Mouse (Mus musculus) layer of hippocampus, adult 11-12 months (tissue): ENCODE data around the gene Scgb2a2.
A peak's percentile ranks its signal among the peaks of the same experiment; 100 is the strongest.
"Not testable (repeated sequence)": the region's sequence is repeated elsewhere in the genome, so short reads cannot be mapped to it uniquely, and the experiment has no call there.

ENCODE experiments used
- DNase-seq: peaks from one replicate; pipeline ENCODE4 v3.0.0; 2022; ENCODE audit warnings: low spot score

Gene Scgb2a2

DNA sequence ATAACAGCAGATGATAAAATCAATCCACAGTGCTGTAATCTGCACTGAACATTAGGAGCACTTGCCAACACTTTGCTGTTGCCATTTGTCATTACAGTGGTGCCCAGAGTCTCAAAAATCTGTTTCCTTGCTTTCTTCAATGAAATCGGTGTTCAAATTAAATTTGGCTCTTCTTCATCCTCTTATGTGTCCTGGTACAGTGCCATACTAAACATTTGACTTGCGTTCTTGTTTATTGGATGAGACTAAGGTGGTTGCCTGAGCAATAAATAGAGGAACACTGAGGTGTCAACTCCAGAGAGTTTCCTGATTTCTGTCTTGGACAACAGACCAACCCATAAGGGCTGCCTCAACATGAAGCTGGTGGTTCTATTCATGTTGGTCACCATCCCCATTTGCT lies at the start of gene Scgb2a2:
Gene Scgb2a2 (plus strand): TSS at position 301 of the 400 bp plus-strand sequence.
- DNase-seq: no peak

GRCm38 (mm10) chr19:9836581-9837340 lies 10.6 kb upstream of the Scgb2a2 start:
- peak; percentile 58 for DNase-seq

GRCm38 (mm10) chr19:9837341-9837715 lies 10.0 kb upstream of the Scgb2a2 start:
- no peak for DNase-seq

DNA sequence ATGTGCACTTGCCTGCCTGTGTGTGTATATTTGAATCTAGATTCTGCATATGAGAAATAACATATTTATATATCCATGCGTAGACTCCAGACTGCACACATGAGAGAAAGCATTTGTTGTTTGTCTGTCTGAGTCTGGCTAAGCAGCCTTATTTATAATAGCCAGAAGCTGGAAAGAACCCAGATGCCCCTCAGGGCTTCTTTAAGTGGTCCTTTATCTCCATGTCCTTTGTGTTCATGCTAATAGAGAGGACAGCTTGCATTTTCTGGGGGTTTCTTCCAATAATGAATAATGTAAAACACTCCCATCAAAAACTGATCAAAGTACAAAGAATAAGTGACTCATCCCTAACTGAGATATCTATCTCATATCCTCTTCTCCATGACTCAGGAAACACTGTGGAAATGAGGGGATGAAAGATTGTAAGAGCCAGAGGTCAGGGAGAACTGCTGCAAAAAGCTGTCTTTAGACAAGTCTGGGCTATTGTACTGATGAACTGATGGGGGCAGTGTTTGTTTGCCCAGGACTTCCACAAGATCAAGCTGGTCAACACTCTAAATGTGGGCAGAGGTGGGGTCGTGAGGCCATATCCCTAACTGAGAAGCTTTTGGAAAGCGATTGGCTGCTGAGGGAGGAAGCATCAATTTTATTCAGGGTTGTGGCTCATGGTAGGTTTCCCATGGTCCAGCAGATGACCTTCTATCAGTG lies 2.2 kb downstream of the Scgb2a2 start:
- not testable (repeated sequence) for DNase-seq

- not testable (repeated sequence) for DNase-seq
Observed at GRCm38 (mm10) chr19:9860821-9861220, 13.5 kb downstream of the Scgb2a2 start.

DNA sequence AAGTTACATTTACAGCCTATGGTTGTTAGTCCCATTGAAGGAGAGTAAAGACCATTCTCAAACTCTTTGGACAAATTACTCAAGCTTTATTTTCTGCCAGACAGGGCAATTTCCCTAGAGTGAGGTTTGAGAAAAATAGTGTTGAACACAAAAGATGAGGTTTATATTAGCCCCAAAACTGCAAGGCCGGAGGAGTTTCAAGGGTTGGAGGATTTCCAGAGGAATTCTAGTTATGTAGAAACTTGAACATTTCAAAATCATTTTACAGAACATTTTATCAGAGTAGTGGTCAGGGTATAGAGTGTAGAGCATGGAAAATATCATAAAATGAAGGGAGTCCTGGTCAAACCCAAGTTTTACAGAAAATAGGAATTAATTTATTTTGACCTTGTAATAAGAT lies 17.5 kb downstream of the Scgb2a2 start:
- DNase-seq: no peak

DNA sequence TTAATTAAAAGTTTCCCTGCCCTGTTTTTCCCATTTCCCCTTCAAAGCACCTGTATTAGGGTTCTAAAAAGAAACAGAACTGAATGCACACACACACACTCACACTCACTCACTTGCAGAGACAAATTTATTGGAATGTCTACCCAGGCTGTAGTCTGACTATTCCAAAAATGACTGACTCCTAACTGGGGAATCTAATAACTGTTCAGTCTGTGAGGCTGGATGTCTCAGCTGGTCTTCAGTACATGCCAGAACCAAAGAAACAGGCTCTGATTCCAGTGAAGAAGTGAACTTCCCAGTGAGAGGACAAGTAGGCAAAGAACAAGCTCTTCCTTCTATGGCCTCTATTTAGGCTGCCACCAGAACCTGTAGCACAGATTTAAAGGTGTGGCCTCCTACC lies 18.1 kb downstream of the Scgb2a2 start:
- DNase-seq: no peak

DNA sequence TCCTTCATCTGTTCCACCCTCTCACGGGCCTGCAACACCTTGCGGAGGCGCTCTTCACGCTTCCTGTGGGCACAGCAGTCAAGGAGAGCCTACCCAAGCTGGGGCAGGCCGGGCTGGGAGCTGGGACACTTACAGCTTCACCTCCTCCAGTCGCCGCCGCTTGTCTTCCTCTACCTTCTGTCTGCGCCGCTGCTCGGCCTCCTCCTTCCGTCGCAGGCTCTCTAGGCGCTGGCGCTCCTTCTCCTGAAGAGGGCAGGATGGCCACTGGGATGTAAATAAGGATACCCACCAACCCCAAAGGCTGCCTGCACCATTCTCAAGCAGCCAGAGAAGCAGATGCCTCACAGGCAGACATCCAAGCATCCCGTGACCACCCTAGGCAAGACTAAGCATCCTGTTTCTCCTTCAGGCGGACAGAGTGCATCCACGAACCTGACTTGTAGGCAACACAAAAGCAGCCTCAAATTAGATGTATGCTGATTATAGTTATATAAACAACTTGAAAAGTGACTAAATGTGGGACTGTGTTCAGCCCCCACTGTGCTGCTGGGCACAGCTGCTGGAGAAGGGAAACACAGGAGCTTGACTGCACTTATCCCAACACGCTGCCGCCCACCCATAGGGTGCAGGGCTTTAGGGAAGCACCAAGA lies 30.9 kb downstream of the Scgb2a2 start:
- DNase-seq: no peak

- DNase-seq: no peak
Observed at GRCm38 (mm10) chr19:9886348-9886747, 39.0 kb downstream of the Scgb2a2 start.

DNA sequence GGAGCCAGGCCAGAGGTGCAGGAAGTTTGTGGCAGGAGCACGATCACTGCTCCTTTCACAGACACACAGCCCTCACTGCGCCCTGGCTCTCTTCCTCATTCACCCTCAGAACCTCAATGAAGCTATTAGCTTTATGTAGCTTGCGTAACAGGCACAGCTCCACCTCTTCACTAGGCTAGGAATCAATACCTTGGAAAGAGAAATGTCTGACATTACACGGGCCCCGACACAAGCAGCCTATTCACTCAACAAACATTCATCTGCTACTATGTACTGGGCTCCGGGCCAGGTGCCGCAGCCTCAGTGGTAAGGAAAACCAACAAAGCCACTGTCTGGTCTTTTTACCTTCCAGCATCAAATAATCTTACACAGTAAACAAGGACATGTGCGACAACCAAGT lies 39.4 kb downstream of the Scgb2a2 start:
- no peak for DNase-seq

- no peak for DNase-seq
Observed at GRCm38 (mm10) chr19:9896067-9896466, 48.7 kb downstream of the Scgb2a2 start.

DNA sequence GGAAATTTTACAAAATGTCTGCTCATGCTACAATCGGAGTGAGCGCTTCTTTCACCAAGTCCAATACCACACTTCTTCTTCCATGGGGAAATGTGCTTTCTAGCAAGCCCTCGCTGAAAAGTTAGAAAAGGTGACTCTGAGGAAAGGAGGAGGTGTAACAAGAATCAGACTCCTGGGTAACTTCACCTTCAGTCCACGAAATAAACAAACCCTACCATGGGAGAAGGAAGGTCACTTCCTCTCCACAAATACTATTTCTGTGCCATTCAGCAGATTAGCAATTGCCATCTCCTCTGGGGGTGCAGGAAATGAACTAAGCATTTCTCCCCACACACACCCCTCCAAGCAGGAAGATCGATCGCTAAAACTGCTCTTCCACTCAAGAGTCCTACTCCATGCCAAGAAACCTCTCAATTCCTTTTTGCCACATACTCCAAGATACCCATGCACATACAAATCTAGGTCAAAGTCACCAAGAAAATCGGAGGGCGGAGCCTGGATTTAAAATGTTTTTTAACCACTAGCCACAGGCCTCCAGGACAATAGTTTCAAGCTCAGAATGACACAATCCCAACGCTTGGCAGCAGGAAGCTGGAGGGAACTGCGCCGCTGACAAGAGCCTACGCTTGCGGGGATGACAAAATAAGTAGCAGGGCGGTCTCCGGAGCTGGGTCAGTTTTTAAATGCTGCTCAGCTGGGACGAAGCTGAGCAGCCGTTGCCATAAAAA lies 51.1 kb downstream of the Scgb2a2 start:
- DNase-seq: no peak

DNA sequence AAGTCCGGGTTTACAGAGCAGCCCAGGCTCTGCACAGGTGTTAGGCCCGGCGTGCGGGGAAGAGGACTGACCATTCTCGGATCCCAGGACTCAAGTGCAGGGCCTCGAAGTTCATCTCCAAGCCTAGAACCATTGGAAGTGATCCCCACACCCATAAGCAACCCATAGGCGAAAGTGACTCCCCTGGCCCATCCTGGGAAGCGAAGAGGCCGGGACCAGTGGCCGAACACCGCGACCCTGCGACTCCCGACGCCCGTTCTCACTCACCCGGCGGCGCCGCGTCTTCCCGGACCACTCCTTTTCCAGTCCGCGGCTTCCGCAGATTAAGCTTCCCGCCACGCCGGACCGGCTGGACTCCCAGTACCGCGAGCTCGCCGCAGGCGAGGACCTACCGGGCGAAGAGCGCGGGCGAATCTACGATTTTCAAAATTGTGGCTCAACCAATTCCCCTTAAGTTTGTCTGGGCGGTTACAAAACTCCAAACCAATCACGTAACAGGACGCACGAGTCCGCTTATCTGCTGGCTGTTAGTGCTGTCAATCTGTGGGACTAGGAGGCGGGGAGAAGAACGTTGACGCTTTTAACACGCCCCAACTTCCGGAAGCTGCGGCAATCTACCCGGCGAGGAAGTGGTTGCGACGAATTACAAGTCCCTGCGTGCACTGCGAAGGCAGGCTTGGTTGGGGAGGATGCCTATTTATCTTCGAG lies 51.9 kb downstream of the Scgb2a2 start, which contains the start of gene Incenp:
Gene Incenp (minus strand): TSS at position 480 of the 708 bp plus-strand sequence.
- peak; percentile 95 for DNase-seq

DNA sequence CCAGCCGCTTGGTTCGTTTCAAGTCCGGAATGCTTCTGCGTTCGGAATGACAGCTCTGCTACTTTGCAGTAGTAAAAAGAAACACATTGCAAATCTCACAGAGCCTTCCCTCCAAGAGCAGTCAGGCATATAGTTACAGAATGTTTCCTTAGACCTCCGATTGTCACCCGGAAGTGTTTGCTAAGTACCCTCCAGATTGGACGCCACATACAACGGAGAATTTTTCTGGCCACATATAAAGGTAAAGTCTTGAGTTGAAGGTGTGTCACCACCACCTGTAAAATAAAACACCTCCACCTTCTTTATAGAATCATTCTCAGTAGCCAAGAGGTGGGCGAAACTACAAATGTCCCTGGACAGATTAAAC lies 52.4 kb downstream of the Scgb2a2 start:
- no peak for DNase-seq

DNA sequence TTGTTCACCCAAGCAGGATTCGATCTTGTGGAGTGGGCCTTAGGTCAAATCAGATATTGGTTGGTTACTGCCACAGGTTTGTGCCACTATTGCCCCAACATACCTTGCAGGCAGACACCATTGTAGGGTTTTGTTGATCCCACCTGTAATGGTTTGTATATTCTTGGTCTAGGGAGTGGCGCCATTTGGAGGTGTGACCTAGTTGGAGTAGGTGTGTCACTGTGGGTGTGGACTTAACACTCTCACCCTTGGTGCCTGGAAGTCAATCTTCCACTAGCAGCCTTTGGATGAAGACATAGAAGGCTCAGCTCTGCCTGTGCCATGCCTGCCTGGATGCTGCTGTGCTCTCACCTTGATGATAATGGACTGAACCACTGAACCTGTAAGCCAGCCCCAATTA lies 53.3 kb downstream of the Scgb2a2 start:
- not testable (repeated sequence) for DNase-seq
